Mouse (Mus musculus) CH12F3 (cell line): ENCODE data around the gene Olfr851.

Experiments
- in situ Hi-C: fragments of 300-500 bp; cut with MboI; formaldehyde crosslinking; loops from 2 replicates; pipeline ENCODE4 v1.14.3; 2020; ENCODE audit warnings: low sequenced_read_pairs

Gene Olfr851

DNA sequence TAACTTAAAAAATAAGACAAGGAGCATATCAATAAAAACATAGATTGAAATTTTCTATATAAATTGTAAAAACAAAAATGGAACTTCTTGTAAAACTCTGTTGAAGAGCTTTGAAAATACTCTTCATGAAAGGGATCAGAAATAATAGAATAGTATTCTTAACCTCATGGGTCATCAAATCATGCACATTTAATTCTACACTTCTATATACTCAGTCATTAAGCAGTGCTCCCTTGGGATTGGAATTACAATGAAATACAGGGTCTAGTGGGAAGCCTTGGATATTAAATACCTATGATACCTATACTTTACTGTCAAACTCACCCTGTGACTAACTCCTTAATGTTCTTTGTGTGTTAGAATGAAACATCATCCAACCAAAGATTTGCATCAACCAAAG is at the start of gene Olfr851:
Gene Olfr851 (plus strand): TSS at position 301 of the 400 bp plus-strand sequence.
- in situ Hi-C loops = no loop called here

DNA sequence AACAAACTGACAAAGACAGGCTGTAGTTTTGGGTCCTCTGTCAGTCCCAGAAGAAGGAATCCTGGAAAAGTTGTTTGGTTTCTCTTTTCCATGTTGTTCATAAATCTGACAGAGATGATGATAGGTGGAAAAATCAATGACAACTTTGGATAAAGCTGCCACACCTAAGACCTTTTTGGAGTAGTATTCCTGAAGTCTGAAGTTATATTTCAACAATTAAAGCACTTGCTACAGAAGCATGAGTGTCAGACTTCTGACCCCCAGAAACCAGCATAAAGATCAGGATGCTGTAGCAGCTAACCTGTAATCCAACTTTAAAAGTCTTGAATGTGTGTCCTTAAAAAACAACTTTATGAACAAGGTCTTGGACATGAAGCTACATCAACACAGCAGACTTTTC is 14.9 kb upstream of the Olfr851 start, which contains the start of gene Olfr850:
Gene Olfr850 (minus strand): TSS at position 101 of the 400 bp plus-strand sequence.
- in situ Hi-C loops = no loop called here

DNA sequence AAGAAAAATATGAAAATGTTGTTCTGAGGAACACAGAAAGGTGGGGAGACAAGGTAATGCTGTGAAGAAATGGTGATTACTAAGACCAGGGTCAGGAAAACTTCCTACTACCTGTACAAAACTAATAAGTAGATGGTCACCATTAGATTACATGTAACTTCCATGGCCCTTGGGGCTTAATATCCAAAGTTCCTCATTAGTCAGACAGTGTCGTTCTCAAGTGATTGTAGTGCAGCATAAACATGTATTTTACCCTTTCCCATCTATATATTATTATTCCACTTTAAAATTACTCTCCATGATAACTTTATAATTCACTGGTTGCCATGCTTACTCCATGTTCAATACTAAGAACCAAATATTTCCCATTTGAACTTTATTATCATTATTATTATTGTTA is 47.9 kb downstream of the Olfr851 start, which contains the start of gene Olfr853:
Gene Olfr853 (minus strand): TSS at position 101 of the 400 bp plus-strand sequence.
- in situ Hi-C loops = no loop called here
